Mouse (Mus musculus) lung, postnatal 0 days (tissue): ENCODE data around the gene Tmem38b.

Source experiments
- CTCF ChIP-seq: IDR thresholded peaks from 2 replicates; pipeline ENCODE4 v1.5.1; 2016; ENCODE audit warnings: antibody characterized with exemption, mild to moderate bottlenecking
- EP300 ChIP-seq: IDR thresholded peaks from 2 replicates; pipeline ENCODE4 v1.6.1; 2016; ENCODE audit warnings: antibody characterized with exemption, mild to moderate bottlenecking, control low read depth

DNA sequence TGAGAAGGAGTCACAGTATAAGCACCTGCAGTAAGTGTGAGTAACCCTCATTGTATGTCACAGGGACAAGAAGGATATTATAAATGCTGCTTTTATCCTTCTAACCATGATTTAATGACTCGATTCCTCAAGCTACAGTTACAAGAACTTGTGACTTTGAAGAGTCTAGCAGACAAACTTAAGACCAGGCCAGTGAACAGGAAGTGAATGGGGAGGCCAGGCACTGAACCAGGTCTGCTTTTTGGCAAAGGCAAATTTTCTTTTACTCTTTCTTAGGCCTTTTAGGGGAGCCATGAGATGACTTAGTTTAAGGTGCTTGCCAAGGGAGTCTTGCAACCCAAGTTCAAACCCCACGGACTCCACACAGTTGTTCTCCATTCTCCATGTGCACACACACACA, 30.1 kb upstream of the Tmem38b start:
- TF ChIP-seq CTCF = no peak
- TF ChIP-seq EP300 = no peak
